Mouse (Mus musculus) forebrain, embryonic 12.5 days (tissue): Measurements from ENCODE around the gene Zbtb11. TPM values are rescaled to one million over a fixed set of nuclear protein-coding genes. Genes with fewer than 3 reads are reported as not detected.

Experiments
- polyA plus RNA-seq: library from polyadenylated mRNA; unstranded; fragments of >200 nt; fragmentation: Nextera tagmentation; extraction: Ambion mirVana; gene quantifications from 2 replicates; pipeline ENCODE4 v1.2.1, GENCODE M21; 2016

The Zbtb11 gene
- polyA plus RNA-seq, 1 experiment from 2014 or later: 20.4 TPM

Other genes with a start within 250 kb of the Zbtb11 start
- gene Nfkbiz, start 135.0 kb upstream of the Zbtb11 start, polyA plus RNA-seq: 1.5 and 1.8 TPM in 2 replicates
- 0.87 and 0.93 TPM in 2 replicates for gene Nxpe3, start 78.6 kb upstream of the Zbtb11 start, polyA plus RNA-seq
- 19.9 and 22.9 TPM in 2 replicates for gene Cep97, start 39.0 kb upstream of the Zbtb11 start, polyA plus RNA-seq
- 711 and 747 TPM in 2 replicates for gene Rpl24, start 7.6 kb upstream of the Zbtb11 start, polyA plus RNA-seq
- gene Pcnp, start 55.9 kb downstream of the Zbtb11 start, polyA plus RNA-seq: 316 and 329 TPM in 2 replicates
- gene Trmt10c, start 63.9 kb downstream of the Zbtb11 start, polyA plus RNA-seq: 29.5 and 31.0 TPM in 2 replicates
- gene Senp7, start 74.5 kb downstream of the Zbtb11 start, polyA plus RNA-seq: 43.8 and 49.2 TPM in 2 replicates
- 0.22 TPM in 2 replicates for gene Impg2, start 230.4 kb downstream of the Zbtb11 start, polyA plus RNA-seq